Mouse (Mus musculus) bone marrow macrophage, adult 2 months (primary cell): ENCODE measurements around the gene Vav3. TPM values are rescaled to one million over a fixed set of nuclear protein-coding genes. Genes with fewer than 3 reads are reported as not detected.

ENCODE experiments used
- H3K27ac ChIP-seq: 2 replicates; pipeline ENCODE4 v1.5.1; 2012; ENCODE audit warnings: low read depth, low read length; ENCODE audit not compliant: insufficient read depth
- H3K4me1 ChIP-seq: 2 replicates; pipeline ENCODE4 v1.6.1; 2012; ENCODE audit warnings: low read length; ENCODE audit not compliant: control insufficient read depth, insufficient read depth
- H3K4me3 ChIP-seq: 2 replicates; pipeline ENCODE4 v1.5.1; 2012; ENCODE audit warnings: mild to moderate bottlenecking, low read length, moderate library complexity; ENCODE audit not compliant: insufficient read depth
- CTCF ChIP-seq: IDR thresholded peaks from 2 replicates; pipeline ENCODE4 v1.5.1; 2012; ENCODE audit warnings: low read depth, mild to moderate bottlenecking, low read length, moderate library complexity
- POLR2A ChIP-seq: IDR thresholded peaks from 2 replicates; pipeline ENCODE4 v1.6.1; 2012; ENCODE audit warnings: mild to moderate bottlenecking, low read depth, low read length, borderline replicate concordance
- polyA plus RNA-seq: library from polyadenylated mRNA; stranded (reverse); fragments of >200 nt; gene quantifications from 2 replicates; pipeline ENCODE4 v1.2.4, GENCODE M21; 2012; ENCODE audit not compliant: missing spikeins, insufficient read depth, insufficient read length

The Vav3 gene
- polyA plus RNA-seq, 1 experiment: 30.6 TPM

DNA sequence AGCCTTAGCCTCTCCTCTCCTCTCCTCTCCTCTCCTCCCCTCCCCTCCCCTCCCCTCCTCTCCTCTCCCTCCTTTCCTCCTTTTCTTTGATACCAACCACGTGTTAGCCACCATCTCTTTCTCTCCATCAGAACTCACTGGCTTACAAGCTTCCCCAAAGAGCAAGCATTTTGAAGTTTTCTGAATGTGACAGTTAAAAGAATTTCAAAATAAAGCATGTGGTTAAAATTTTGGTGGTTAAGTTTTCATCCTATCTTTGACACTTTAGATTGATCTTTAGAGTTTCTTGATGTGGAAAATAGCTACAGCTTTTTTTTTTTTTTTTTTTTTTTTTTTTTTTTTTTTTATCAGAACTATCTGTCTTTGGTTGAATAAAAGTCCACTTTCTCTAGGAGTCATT is 31.1 kb downstream of the Vav3 start:
- peaks cover 15% of the 10 kb centered on the region for H3K4me1 ChIP-seq
- H3K27ac ChIP-seq: no peak overlapping the region
- TF ChIP-seq POLR2A (no peak), CTCF (no peak)
- no peak overlapping the region for H3K4me3 ChIP-seq

DNA sequence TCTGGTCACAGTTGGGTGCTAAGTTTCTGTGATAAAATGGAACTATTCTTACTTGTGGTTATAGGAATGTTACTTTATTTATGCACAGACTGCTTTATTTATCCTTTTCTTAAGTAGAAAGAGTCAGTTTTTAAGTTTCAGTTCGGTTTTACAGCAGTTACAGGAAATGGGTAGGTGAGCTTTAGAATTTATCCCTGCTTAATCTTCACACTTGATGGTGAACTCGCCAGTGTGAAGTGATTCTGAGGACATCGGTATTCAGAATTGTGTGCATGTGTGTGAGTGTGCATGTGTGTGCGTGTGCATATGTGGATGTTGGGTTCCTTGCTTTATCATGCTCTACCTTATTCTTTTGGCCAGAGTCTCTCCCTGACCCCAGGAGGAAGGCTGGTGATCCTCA is 32.2 kb downstream of the Vav3 start:
- TF ChIP-seq POLR2A: no peak

DNA sequence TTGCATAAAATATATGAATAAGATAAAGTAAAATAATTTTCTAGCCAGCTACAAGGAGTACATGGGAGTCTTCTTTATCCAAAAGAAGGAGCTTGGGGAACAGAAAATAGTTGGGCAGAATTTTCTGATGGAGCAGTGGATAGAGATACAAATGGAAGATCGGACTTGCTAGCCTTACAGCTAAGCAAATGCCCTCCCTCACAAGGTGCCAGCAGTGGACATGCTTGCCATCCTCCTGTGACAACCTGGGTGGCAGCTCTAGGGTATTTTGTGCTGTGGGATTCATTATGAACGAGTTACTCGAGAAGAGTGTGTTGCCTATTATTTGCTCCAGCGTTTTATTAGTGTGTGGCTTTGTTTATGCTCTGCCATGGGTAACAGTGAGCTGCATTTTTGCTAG is 37.8 kb downstream of the Vav3 start:
- TF ChIP-seq CTCF (no peak), POLR2A (no peak)
- no peak overlapping the region for H3K4me3 ChIP-seq
- no peak overlapping the region for H3K27ac ChIP-seq
- H3K4me1 ChIP-seq: peaks cover 5% of the 10 kb centered on the region

More for the DNA sequence above, 32.2 kb downstream of the Vav3 start:
- Histone ChIP-seq H3K27ac (no peak overlapping the region), H3K4me3 (no peak overlapping the region), H3K4me1 (peaks cover 17% of the 10 kb centered on the region)

DNA sequence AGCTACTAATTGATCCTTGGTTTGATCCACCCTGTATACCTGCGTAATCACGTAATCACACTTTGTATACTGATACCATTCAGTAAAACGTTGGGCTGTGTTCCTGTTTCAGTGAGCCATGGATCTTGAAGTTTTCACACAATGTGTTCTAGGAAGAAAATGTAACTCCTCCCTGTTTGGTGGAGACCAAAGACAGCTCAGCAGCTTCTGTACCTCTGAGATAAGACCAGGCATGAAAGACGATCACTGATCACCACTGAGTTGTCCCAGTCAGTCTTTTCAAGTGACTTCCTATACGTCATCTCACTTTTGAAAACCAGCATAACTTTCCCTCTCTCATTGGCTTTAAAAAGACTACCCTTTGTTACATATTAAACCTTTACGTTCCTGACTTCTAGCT is 38.2 kb downstream of the Vav3 start:
- no peak overlapping the region for H3K4me3 ChIP-seq
- peaks cover 7% of the 10 kb centered on the region for H3K4me1 ChIP-seq
- H3K27ac ChIP-seq: no peak overlapping the region
- TF ChIP-seq CTCF (no peak), POLR2A (no peak)

DNA sequence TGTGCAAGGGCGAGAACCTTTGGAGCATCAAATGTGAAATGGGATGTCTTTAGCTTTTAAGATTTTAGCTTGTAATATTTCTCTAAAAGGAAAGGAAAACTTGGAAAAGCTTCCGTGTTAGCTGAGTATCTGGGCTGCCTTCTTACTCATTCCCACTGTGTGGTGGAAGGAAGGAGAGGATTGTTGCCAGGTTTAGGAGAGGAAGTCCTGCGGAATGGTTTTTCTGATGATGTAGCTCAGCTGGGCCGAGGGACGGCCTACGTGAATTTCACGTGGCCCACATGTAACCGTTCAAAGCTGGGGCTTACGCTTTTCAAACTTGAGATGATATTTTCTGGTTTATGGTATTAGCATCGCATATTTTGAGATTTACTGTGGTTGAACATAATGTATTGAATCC is 48.3 kb downstream of the Vav3 start:
- H3K4me3 ChIP-seq: no peak overlapping the region
- TF ChIP-seq CTCF: no peak
- no peak for TF ChIP-seq POLR2A
- no peak overlapping the region for H3K27ac ChIP-seq
- H3K4me1 ChIP-seq: peaks cover 4% of the 10 kb centered on the region; the same call in 1 of the 2 replicates

DNA sequence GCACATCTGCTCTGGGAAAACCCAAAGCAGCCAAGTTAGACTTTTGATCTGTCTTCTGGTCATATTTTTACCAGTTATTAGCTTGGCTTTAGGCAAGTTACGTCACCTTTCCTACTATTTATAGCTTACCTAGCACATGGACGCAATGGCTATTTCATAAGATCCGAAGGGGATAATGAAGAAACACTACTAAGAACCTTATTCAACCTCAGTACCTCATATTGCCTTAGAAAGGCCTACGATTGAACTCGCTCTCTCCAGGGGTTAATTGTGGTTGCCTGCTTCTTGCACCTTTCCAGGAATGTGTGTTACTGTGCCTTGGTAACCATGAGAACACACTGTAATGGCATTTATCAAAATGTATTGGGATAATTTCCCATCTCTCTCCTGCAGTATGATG is 61.1 kb downstream of the Vav3 start:
- peaks cover 10% of the 10 kb centered on the region for H3K4me1 ChIP-seq
- no peak overlapping the region for H3K27ac ChIP-seq
- no peak overlapping the region for H3K4me3 ChIP-seq
- TF ChIP-seq POLR2A (no peak), CTCF (no peak)

DNA sequence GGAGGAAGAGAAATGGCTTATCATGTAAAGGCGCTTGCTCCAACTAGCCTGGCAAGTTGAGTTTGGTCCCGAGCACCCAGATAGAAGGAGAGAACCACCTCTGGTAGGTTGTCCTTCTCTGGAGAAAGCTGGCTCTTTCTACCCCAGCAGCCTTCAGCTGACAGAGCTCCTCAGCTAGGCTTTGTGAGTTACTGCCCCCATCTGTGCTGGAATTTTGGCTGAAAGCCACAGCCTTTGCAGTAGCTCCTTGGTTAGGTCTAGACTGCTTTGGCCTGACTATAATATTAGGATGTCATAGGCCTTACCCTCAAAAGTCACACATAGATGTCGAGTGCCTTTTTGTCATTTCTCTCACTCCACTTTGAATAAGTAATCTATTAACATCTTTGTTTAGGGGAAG is 70.8 kb downstream of the Vav3 start:
- Histone ChIP-seq H3K4me3 (no peak overlapping the region), H3K27ac (no peak overlapping the region), H3K4me1 (no peaks in the 10 kb centered on the region)
- no peak for TF ChIP-seq CTCF

DNA sequence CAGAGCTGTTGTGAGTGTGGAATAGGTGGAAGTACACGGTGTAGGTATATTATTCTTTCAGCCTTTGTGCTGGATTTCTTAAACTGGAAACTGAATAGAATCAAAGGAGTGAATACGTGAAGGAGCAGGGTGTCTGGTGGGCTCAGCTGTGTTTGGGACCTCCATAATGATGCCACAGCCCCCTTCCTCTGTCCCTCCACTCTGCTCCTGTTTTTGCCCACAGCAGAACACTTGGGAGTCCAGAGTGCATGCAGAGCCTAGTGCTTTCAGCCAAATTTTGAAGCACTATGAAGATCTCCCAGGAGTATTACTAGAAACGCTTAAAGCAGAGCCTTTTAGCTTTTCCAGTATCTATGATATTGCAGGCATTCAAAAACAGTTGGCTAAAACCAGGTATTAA is 80.0 kb downstream of the Vav3 start:
- TF ChIP-seq CTCF: no peak
- TF ChIP-seq POLR2A: no peak
- Histone ChIP-seq H3K4me1 (peaks cover 19% of the 10 kb centered on the region), H3K27ac (no peak overlapping the region), H3K4me3 (no peak overlapping the region)

DNA sequence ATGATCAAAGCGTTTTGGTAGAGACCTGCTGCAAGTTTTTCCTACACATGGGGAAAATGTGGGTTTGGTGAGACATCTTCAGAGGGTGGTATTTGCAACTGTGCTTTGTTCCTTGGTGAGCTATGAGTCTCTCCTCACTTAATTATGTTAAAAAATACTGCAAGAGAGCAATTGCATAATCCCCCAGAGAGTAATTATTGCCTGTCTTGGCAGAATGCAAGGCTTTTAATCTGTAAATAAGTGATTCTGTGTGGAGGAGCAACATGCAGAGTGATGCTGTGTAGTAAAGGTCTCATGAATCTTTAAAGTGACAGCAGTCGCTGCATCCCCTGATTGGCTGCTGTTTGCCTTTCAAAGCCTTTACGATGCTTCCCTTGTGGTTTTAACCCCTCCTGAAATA is 80.6 kb downstream of the Vav3 start:
- Histone ChIP-seq H3K27ac (no peak overlapping the region), H3K4me3 (no peak overlapping the region), H3K4me1 (peaks cover 23% of the 10 kb centered on the region)
- TF ChIP-seq CTCF: no peak
- no peak for TF ChIP-seq POLR2A

DNA sequence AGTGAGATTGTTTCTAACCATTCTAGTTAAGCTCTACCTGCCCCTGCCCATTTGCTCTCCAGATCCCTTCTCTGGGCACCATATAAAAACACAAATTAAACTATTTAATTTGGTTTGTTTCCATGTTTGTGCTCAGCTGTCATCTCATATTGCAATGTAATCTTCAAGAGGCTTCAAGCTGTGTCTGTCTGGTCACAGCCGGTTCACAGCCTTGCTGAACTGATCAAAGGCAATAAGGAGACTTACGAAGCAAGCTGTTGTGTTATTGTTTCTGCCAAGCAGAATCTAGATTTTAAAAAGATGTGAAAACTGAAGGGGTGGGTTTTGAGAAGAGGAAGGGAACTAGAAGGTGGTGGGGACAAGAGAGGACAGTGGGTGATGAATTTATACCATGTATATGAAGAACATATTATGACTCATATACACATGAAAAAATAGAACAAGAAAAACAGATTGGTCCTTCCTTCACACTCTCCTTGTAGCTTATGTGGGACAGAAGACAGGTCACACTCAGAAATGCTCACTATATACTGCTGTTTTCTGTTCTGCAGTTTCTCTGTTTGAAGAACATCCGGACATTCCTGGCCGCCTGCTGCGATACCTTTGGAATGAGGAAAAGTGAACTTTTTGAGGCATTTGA is 83.1 kb downstream of the Vav3 start:
- Histone ChIP-seq H3K4me1 (peaks cover 25% of the 10 kb centered on the region), H3K4me3 (no peak overlapping the region), H3K27ac (no peak overlapping the region)
- TF ChIP-seq CTCF (no peak), POLR2A (no peak)

DNA sequence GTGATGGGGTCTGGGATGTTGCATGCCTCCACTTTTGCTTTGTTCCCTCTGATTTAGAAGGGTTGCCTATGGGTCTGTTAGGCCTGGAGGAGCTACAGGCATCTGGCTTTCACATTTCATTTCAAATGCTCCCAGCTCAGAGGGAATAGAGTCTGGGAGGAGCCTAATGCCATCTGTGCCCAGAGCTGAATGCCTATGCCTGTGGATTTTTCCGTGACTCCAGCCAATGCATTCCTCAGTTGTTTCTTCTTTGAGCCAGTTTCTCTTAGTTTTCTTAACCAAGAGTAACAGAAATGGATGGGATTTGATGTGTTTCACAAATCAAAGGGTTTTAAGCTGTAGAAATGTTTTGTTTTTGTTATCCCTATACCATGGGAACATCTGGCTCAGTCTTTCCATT is 90.8 kb downstream of the Vav3 start:
- no peak for TF ChIP-seq POLR2A
- no peak for TF ChIP-seq CTCF
- no peak overlapping the region for H3K4me3 ChIP-seq
- no peak overlapping the region for H3K27ac ChIP-seq
- H3K4me1 ChIP-seq: peaks cover 19% of the 10 kb centered on the region

DNA sequence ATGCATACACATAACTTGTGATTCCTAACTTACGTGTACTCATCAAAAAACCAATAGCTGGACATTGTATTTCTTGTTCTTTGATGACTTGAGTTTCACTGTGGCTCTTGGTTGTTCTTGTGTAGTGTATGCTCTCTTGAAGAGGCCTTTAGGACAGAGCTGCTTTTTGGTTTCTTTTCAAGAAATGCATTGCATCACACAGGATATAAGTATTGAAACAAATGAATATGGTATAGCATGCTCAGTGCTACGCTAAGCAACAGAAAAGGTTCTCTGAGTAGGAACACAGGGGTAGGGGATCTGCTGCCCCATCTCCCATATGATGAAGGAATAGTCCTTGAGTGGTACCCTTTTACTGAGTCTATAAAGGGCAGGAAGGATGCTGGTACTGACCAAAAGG is 98.1 kb downstream of the Vav3 start:
- no peak for TF ChIP-seq CTCF
- no peak for TF ChIP-seq POLR2A
- Histone ChIP-seq H3K4me3 (no peak overlapping the region), H3K27ac (no peak overlapping the region), H3K4me1 (peaks cover 24% of the 10 kb centered on the region)
